Mouse (Mus musculus) lung, adult 2 months (tissue): ENCODE data around the gene Bex2.

Experiments used
- CTCF ChIP-seq: fragments of 200-500 bp; IDR thresholded peaks from 2 replicates; pipeline ENCODE4 v1.5.1; 2011; ENCODE audit warnings: mild to moderate bottlenecking, low read length, control low read depth; ENCODE audit not compliant: insufficient read depth
- POLR2A ChIP-seq: fragments of 200-500 bp; IDR thresholded peaks from 2 replicates; pipeline ENCODE4 v1.6.1; 2011; ENCODE audit warnings: low read depth, mild to moderate bottlenecking, control low read depth, low read length, borderline replicate concordance; ENCODE audit errors: extremely low read depth

- TF ChIP-seq CTCF (no peak), POLR2A (no peak)
Measured at GRCm38 (mm10) chrX:136047528-136047927, 20.5 kb downstream of the Bex2 start.
